10 mouse cellular contexts compared by ENCODE assay signal in the genomic region with DNA sequence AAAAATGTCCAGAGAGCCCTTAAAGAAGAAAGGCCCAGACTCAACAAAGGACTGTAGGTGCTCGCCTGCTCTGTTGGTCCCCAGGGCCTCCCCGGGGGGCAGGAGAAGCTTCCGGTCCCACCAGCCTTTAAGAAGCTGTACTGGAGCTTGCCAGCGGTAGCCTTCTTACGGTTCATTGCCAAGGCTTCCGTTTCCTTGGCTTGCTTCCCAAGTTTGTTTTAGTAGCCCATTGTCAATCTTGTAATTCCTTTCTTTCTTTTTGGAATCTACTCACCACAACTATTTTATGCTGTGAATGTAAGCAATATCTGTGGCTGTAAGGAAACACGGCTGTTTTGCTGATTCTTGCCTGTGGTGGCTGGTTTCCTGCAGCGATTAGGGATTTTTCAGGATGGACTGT. TPM values are rescaled to one million over a fixed set of nuclear protein-coding genes. Genes with fewer than 3 reads are reported as not detected.
A peak's percentile ranks its signal among the peaks of the same experiment; 100 is the strongest.
DNase-seq lines count a peak whose midpoint lies in the region; ATAC-seq lines count a peak whose summit lies in the region.
"Had no signal": no experiment of that assay in that cellular context is flagged by ENCODE, and none has a peak within 500 bp of the region (broad histone marks: within the 10 kb centered on the region; RNA-seq: fewer than 3 reads in every experiment).

No protein-coding gene starts in this region.

- H3K9me3 ChIP-seq in forebrain, embryonic 16.5 days (ENCODE audit: control insufficient read depth, low read length) = no peaks in the 10 kb centered on the region
- no peaks in the 10 kb centered on the region for H3K9me3 ChIP-seq in forebrain, embryonic 15.5 days

- ATAC-seq in forebrain, embryonic 16.5 days = 0 out of 2 replicates have a peak, but pooled peaks have one; percentile 40
- ATAC-seq in forebrain, embryonic 15.5 days (replicated peaks) = no peak
- ATAC-seq: CD4-positive, CD25-positive, alpha-beta regulatory T cell, adult 4 months had no signal

- peaks cover 7% of the 10 kb centered on the region; the same call in 1 of the 2 replicates for H3K4me1 ChIP-seq in forebrain, embryonic 16.5 days (replicated peaks; ENCODE audit: control insufficient read depth, insufficient read depth, low read length)
- H3K4me1 ChIP-seq in forebrain, embryonic 15.5 days = 0 out of 2 replicates have a peak, but pooled peaks cover 5% of the 10 kb centered on the region

- no peaks in the 10 kb centered on the region for H3K27me3 ChIP-seq in forebrain, embryonic 16.5 days (replicated peaks; ENCODE audit: control insufficient read depth, insufficient read depth, low read length)
- no peaks in the 10 kb centered on the region for H3K27me3 ChIP-seq in forebrain, embryonic 15.5 days

- H3K4me3 ChIP-seq in forebrain, embryonic 16.5 days (replicated peaks; ENCODE audit: low read length) = no peak overlapping the region
- no peak overlapping the region for H3K4me3 ChIP-seq in forebrain, embryonic 15.5 days

- no peaks in the 10 kb centered on the region for H3K36me3 ChIP-seq in forebrain, embryonic 16.5 days (ENCODE audit: control insufficient read depth, insufficient read depth)
- H3K36me3 ChIP-seq in forebrain, embryonic 15.5 days = peaks cover 6% of the 10 kb centered on the region; the same call in 1 of the 2 replicates

- H3K4me2 ChIP-seq in forebrain, embryonic 16.5 days (ENCODE audit: low read length) = no peak overlapping the region; the same call in 1 of the 2 replicates
- no peak overlapping the region for H3K4me2 ChIP-seq in forebrain, embryonic 15.5 days (replicated peaks)

- WGBS in forebrain, embryonic 16.5 days = 19% methylated on average over 8 of the region's 8 CpGs
- WGBS in forebrain, embryonic 15.5 days = 31% methylated on average over 8 of the region's 8 CpGs

- no peak overlapping the region for H3K9ac ChIP-seq in forebrain, embryonic 16.5 days (replicated peaks; ENCODE audit: low read depth, low read length)
- no peak overlapping the region for H3K9ac ChIP-seq in forebrain, embryonic 15.5 days (replicated peaks)

- no peak overlapping the region for H3K27ac ChIP-seq in forebrain, embryonic 16.5 days (ENCODE audit: low read length)
- H3K27ac ChIP-seq in forebrain, embryonic 15.5 days (replicated peaks) = no peak overlapping the region

- DNase-seq in right cerebral cortex, postnatal 4 days = peak; percentile 17
- no peak for DNase-seq in right cerebral cortex, postnatal 14 days
- DNase-seq in kidney, adult 9 months = peak; percentile 37
- DNase-seq in skeletal muscle tissue, adult 2 months (ENCODE audit: low read depth, low spot score) = peak; percentile 21
- no peak for DNase-seq in spleen, postnatal 14 days (ENCODE audit: low spot score in 2 of 2)
- DNase-seq in testis, postnatal 10 days (ENCODE audit: low spot score) = no peak

RNA-seq across cellular contexts. Expression of a gene that starts 25.4 kb away (rescaled TPM):
- polyA plus RNA-seq in forebrain, embryonic 16.5 days (2015; fragmentation: Nextera tagmentation; extraction: Ambion mirVana) = 6.0 and 7.0 TPM in 2 replicates
- 5.4 and 6.2 TPM in 2 replicates for polyA plus RNA-seq in forebrain, embryonic 15.5 days (2015; fragmentation: Nextera tagmentation; extraction: Ambion mirVana)

RNA-seq across cellular contexts. Expression of a gene that starts 25.6 kb away (rescaled TPM):
- polyA plus RNA-seq in forebrain, embryonic 16.5 days (2015; fragmentation: Nextera tagmentation; extraction: Ambion mirVana) = 63.8 and 68.5 TPM in 2 replicates
- polyA plus RNA-seq in forebrain, embryonic 15.5 days (2015; fragmentation: Nextera tagmentation; extraction: Ambion mirVana) = 64.5 and 68.8 TPM in 2 replicates

RNA-seq across cellular contexts. Expression of a gene that starts 38.2 kb away (rescaled TPM):
- polyA plus RNA-seq in forebrain, embryonic 16.5 days (2015; fragmentation: Nextera tagmentation; extraction: Ambion mirVana) = 0.43 and 0.56 TPM in 2 replicates
- 0.50 and 0.70 TPM in 2 replicates for polyA plus RNA-seq in forebrain, embryonic 15.5 days (2015; fragmentation: Nextera tagmentation; extraction: Ambion mirVana)

RNA-seq across cellular contexts. Expression of a gene that starts 48.1 kb away (rescaled TPM):
- polyA plus RNA-seq in forebrain, embryonic 16.5 days (2015; fragmentation: Nextera tagmentation; extraction: Ambion mirVana) = not detected in 2 replicates
- polyA plus RNA-seq in forebrain, embryonic 15.5 days (2015; fragmentation: Nextera tagmentation; extraction: Ambion mirVana) = not detected in 2 replicates
- polyA plus RNA-seq: neural tube, embryonic 14.5 days had no signal

Comparison
In these comparisons a context has a peak if more than half of its experiments do, and no peak if none do; other contexts are left out.
1. DNase-seq: peak in right cerebral cortex, postnatal 4 days (single experiment), kidney, adult 9 months (single experiment) and skeletal muscle tissue, adult 2 months (single experiment); none in right cerebral cortex, postnatal 14 days (single experiment), spleen, postnatal 14 days (0 of 2) and testis, postnatal 10 days (single experiment).